Mouse (Mus musculus) intestine, embryonic 14.5 days (tissue): Measurements from ENCODE around the gene Exoc1. TPM values are rescaled to one million over a fixed set of nuclear protein-coding genes. Genes with fewer than 3 reads are reported as not detected.

ENCODE experiments used
- ATAC-seq: fragments of 200-750 bp; cut with Nextera tagmentation; replicated peaks from 2 replicates; pipeline ENCODE4 v1.8.0; 2017; ENCODE audit warnings: low read depth, moderate number of reproducible peaks, moderate TSS enrichment, moderate library complexity; ENCODE audit not compliant: low FRiP score, low TSS enrichment
- DNase-seq: peaks from one replicate; pipeline ENCODE4 v3.0.0-alpha.2; 2018; ENCODE audit warnings: low spot score
- H3K27ac ChIP-seq: fragments of 300-500 bp; sonication (generic); 2 replicates; pipeline ENCODE4 v1.5.1; 2014; ENCODE audit warnings: low read depth, mild to moderate bottlenecking, control low read depth
- H3K27me3 ChIP-seq: fragments of 300-500 bp; sonication (generic); replicated peaks from 2 replicates; pipeline ENCODE4 v1.6.1; 2014; ENCODE audit warnings: low read length, control low read depth; ENCODE audit not compliant: control insufficient read depth, insufficient read depth
- H3K36me3 ChIP-seq: fragments of 300-500 bp; sonication (generic); 2 replicates; pipeline ENCODE4 v1.6.1; 2014; ENCODE audit warnings: low read length, control low read depth; ENCODE audit not compliant: control insufficient read depth, insufficient read depth
- H3K4me1 ChIP-seq: fragments of 300-500 bp; sonication (generic); replicated peaks from 2 replicates; pipeline ENCODE4 v1.6.1; 2014; ENCODE audit warnings: low read length, control low read depth, mixed read lengths; ENCODE audit not compliant: control insufficient read depth, insufficient read depth
- H3K4me2 ChIP-seq: fragments of 300-500 bp; sonication (generic); 2 replicates; pipeline ENCODE4 v1.6.1; 2014; ENCODE audit warnings: low read length
- H3K4me3 ChIP-seq: fragments of 300-500 bp; sonication (generic); 2 replicates; pipeline ENCODE4 v1.5.1; 2014; ENCODE audit warnings: low read depth, low read length, control low read depth, mixed read lengths
- H3K9ac ChIP-seq: fragments of 300-500 bp; sonication (generic); 2 replicates; pipeline ENCODE4 v1.6.1; 2014; ENCODE audit warnings: mild to moderate bottlenecking, low read length
- H3K9me3 ChIP-seq: fragments of 300-500 bp; sonication (generic); 2 replicates; pipeline ENCODE4 v1.6.1; 2016; ENCODE audit warnings: low read length, control low read depth; ENCODE audit not compliant: control insufficient read depth
- WGBS: fragments of 180-500 bp; shearing (Covaris S2); extraction: QIAGEN DNeasy Blood & Tissue Kit; methylation state at CpG from one replicate; pipeline ENCODE4 v1.1.7; 2014; 5-methylcytosine and 5-hydroxymethylcytosine counted together
- polyA plus RNA-seq: library from polyadenylated mRNA; unstranded; fragments of >200 nt; fragmentation: Nextera tagmentation; extraction: Ambion mirVana; gene quantifications from 2 replicates; pipeline ENCODE4 v1.2.1, GENCODE M21; 2014

The Exoc1 gene
- polyA plus RNA-seq, 1 experiment from 2014 or later, result 39.2 TPM

GRCm38 (mm10) chr5:76616196-76616747, 87.2 kb downstream of the Exoc1 start:
- WGBS, result 74% methylated on average over 2 of the region's 2 CpGs

GRCm38 (mm10) chr5:76618750-76619149, 89.6 kb downstream of the Exoc1 start:
- Histone ChIP-seq H3K36me3 (peaks cover 69% of the 10 kb centered on the region), H3K4me2 (no peak overlapping the region), H3K9ac (no peak overlapping the region), H3K27me3 (no peaks in the 10 kb centered on the region), H3K9me3 (no peaks in the 10 kb centered on the region), H3K27ac (no peak overlapping the region), H3K4me3 (no peak overlapping the region), H3K4me1 (no peaks in the 10 kb centered on the region)
- WGBS, result 59% methylated on average over 7 of the region's 7 CpGs
- DNase-seq (no peak), ATAC-seq (no peak)

More at GRCm38 (mm10) chr5:76616196-76616747, 87.2 kb downstream of the Exoc1 start:
- no peaks in the 10 kb centered on the region for H3K4me1 ChIP-seq
- H3K4me3 ChIP-seq, result no peak overlapping the region
- H3K9me3 ChIP-seq, result no peaks in the 10 kb centered on the region
- H3K27me3 ChIP-seq, result no peaks in the 10 kb centered on the region
- ATAC-seq (no peak), DNase-seq (no peak)
- no peak overlapping the region for H3K9ac ChIP-seq
- H3K36me3 ChIP-seq, result peaks cover 75% of the 10 kb centered on the region
- H3K4me2 ChIP-seq, result no peak overlapping the region
- no peak overlapping the region for H3K27ac ChIP-seq

Other genes starting within 250 kb of the Exoc1 start
- 19.4 and 23.9 TPM in 2 replicates for gene Clock, start 224.5 kb upstream of the Exoc1 start, polyA plus RNA-seq
- not detected in 2 replicates for gene Pdcl2, start 198.2 kb upstream of the Exoc1 start, polyA plus RNA-seq
- gene Nmu, start 165.5 kb upstream of the Exoc1 start, polyA plus RNA-seq, result 0.30 TPM in 1 of 2 replicates, not detected in the other
- not detected in 2 replicates for gene Gm7271, start 45.3 kb upstream of the Exoc1 start, polyA plus RNA-seq
- 8.2 and 8.4 TPM in 2 replicates for gene Cep135, start 59.4 kb downstream of the Exoc1 start, polyA plus RNA-seq
- gene C530008M17Rik, start 127.2 kb downstream of the Exoc1 start, polyA plus RNA-seq, result 15.9 and 16.2 TPM in 2 replicates